Mouse (Mus musculus) natural killer cell, adult 2 months (primary cell): ENCODE results near the gene Krt32.

Experiments
- DNase-seq, 2 experiments: peaks; one replicate each; pipeline ENCODE4 v3.0.0; 2022; ENCODE audit warnings: low spot score in 2 of 2

Krt32 gene

DNA sequence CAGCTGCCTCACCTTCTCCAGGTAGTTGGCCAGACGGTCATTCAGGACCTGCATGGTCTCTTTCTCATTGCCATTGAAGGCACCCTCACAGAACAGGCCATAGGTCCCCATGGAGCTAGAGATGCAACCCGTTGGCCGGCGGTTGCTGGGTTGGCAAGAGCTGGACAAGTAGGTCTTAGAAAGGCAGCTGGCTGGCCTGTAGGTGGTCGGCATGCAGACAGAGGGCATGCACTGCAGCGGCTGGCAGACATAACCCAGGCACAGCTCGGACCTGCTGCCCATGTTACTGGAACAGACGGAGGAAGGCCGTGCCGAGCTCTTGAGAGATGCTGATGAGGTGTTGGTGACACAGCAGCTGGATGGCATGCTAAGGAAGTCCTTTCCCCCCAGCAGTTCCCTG, at the start of gene Krt32:
Krt32 (minus strand) TSS at position 366 of the 400 bp plus-strand sequence.
- DNase-seq: no peak

DNA sequence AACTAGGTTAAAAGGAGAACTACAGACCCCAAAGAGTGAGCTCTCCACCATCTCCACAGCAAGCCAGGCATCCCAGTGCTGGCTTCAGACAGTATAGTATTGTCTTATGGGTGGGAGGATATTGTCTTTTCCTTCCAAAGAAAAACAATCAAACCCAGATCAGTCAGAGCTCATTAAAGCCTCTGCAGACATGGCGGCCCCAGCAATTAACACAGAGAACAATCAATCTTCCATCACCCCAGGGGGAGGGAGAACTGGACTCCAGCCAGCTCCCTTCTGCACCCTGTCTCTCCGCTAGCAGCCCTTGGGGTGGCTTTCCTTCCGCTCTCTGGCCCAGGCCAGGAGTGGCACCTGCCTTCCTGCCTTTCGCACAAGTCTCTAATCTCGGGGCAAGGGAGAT, 49.7 kb upstream of the Krt32 start:
- DNase-seq: no peak

DNA sequence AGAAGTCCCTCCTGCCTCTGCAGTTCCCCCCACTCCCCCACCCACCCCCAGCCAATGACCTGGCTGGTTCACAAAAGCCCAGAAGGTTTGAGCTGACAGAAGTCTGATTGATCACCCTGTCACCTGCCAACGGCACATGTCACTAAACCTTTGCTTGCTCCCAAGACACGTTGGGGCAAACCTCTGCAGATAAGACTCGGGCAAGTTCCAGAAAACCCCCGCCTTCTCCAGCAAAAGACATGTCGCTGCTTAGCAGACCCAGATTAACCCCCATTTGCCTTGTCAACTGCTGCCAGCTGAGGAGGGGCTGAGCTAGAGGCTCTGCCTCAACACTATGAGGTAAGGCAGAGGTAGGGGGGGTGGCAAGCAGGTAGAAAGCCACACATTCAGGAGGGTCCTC, 48.5 kb upstream of the Krt32 start:
- no peak for DNase-seq

DNA sequence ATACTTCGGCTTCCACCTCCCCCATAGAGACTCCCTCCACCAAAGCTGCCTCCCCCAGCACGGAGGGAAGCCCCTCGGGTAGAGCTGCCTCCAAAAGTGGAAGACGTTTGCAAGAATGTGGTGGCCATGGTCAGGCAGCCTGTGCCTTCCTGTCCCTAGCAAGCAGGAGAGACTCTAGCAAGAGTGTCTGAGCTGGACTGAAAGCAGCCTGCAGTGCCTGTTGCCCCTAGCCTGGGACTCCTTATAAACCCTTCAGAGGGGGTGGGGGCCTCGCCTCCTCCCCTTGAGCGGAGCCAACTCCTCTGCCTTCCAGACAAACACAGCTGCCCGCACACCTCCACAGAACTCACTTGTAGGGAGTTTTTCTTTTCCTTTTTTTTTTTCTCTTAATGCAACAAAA, 47.7 kb upstream of the Krt32 start, which contains the start of gene Krt15:
Krt15 (minus strand) TSS at position 198 of the 400 bp plus-strand sequence.
- DNase-seq: no peak

DNA sequence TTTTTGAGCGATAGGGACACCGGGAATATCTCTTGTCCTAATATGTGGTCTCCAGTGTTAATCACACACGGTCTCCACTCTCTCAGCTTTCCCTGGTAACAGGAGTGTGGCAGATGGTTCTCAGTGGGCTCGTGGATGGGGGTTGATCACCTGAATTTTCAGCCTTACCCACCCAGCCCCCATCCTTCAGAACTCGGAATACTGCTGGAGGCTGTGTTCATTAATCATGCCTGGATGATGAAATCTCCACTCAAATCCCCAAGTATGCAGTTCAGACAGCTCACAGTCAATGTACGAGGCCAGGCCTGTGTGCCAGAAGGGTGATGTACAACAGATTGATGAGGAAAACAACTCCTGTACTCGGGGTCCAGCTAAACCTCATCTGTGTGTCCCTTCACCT, 36.9 kb upstream of the Krt32 start:
- DNase-seq: no peak

DNA sequence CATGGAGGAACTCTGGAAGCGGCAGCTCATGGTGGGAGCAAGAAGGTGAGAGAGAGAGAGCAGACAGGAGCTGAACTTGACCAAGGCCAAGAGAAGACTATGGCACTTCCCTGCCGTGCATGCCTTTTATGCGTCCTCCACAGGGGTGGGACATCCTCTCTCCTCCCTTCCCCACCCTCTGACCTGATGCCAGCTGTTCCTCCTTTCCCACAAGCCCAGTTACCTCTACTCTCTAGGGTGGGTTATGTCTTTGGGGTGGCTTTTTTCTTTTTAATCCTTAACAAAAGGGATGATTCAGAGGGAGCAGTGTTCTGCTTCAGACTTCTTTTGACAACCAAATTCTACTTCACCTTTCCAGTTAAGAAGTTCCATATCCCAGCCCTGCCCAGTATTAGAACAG, 33.4 kb upstream of the Krt32 start, which contains the start of gene Krt13:
Krt13 (minus strand) TSS at position 101 of the 400 bp plus-strand sequence.
- no peak for DNase-seq

DNA sequence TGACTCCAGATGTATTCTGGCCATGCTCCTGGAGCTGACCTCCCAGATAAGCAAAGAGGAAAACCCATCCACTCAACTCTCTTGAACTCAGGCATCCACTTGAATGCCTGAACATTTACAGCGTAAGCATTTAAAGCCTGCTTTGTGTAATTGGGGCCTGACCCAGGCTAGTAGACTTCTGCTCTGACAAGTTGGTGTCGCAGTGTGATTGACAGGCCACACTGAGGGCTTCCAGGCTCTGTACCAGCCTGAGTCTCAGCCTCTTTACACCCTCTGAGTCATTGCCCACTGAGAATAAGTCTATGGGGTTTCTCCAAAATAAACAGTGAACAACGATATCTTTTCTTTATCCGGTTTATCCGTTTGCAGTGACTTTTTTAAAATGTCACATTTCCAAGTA, 32.3 kb upstream of the Krt32 start:
- DNase-seq: no peak

DNA sequence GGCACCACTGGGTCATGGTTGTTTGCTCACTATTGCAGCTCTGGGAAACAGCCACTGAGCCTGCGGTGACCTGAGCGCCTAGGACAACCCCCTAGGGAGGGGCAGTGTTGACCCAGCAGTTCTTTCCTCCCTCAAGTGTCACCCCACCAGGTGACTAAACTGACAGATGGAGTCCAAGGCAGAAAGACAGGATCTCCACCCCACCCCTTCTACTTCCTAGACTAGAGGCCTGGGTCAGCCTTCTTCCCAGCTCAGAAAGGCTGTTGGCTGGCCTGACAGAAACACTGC, 25.7 kb upstream of the Krt32 start:
- DNase-seq: no peak

DNA sequence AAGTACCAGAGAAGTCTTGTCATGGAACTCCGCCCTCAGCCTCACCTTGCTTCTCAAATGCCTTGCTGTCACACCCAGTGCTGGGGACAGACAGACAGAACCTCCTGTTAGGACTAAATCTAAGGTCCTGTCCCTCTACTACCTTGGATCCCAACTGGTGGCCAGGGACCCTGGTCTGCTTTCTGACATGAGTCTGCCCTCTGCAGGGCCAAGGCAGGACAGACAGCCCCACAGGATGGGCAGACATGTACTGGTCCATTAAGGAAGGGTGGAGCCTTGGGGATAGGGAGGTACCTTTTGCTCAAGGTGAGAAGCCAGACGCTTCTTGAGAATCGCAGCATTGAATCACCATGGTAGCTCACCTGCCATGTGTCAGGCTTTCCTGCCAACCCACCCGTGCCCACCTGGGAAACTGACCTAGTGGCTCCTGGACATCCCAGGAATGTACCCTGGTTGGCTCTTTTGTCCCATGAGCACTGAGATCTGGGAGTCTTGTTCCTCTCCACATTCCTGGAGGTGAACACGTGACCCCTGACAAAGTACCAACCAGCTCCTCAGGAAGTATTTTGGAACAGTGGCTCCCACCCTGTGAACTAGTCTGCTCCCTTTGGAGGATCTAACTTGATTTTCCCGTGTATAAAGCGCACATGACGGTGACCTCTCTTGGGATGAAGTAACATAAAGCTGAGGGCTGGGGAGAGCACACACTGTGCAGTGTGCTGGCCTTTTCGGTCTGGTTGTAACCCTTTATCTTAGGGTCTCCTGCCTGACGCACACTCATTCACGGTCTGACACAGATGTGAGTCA, 25.1 kb upstream of the Krt32 start:
- DNase-seq: no peak

DNA sequence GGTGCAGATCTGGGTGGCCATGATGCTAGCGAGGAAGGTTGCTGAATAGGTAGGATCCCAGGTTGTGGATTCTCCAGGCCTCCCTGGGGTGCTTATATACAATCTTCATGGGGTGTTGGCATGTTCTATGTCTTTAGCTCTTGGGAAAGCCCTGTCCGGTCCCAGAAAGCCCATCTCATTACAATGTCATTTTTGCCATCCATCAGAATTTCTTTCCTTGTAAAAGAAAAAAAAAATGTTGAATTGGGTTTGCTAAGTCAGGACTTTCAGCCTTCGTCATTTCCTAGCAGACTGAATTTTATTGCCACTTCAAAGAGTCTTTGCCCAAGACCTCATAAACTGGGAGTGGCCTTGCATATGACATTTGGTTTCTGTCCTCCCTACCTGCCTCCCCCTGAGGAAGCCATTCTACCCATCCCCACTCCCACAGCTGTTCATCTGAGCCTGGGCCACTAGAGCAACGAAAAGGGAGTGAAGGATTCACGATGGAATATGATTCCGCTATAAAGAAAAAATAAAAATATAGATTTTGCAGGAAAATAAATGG, 17.6 kb upstream of the Krt32 start, which contains the start of gene Krt36:
Krt36 (minus strand) TSS at position 51 of the 547 bp plus-strand sequence.
- DNase-seq: no peak

DNA sequence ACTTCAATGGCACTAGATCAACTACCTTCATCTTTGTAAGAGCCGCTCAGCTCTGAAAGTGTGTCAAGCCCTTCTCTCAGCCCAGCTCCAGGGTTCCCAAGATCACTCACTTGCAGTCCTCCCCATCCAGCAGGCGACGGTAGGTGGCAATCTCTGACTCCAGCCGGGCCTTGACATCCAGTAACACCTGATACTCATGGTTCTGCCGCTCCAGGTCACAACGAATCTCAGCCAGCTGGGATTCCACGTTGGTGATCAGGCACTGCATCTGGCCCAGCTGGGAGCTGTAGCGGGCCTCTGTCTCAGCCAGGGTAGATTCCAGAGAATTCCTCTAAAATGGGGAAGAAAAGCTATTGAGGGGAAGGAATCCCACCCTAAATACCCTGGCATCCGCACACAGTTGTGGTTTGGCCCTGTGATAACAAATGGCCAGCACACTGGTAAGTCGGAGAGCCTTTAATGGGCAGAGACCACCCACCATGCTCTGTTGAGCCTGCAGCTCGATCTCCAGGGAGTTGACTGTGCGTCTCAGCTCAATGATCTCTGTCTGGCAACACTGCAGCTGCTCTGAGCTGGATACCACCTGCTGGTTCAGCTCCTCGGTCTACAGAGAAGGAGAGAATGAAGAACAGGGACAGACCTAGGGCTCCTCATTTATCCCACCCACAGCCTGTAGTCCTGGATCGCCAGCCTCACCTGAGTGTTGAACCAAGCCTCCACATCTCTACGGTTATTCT, 14.8 kb upstream of the Krt32 start:
- no peak for DNase-seq

DNA sequence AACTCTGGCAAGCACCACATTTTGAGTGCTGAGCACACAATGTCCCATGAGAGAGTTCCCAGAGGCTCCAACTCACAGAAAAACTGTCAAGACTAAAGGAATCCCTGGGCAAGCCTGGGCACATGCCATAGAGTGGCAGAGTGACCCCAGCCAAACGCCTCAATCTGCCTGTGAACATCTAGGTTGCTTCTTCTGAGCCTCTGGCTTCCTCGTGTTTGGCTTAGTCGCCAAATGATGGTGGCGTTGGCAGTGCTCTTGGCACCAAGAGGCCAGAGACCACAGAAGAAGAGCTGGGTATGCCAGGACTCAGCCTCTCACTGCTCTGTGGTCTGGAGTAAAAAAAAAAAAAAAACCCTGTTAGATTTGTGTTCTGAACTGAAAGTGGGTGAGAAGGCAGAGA, 12.4 kb upstream of the Krt32 start:
- no peak for DNase-seq

DNA sequence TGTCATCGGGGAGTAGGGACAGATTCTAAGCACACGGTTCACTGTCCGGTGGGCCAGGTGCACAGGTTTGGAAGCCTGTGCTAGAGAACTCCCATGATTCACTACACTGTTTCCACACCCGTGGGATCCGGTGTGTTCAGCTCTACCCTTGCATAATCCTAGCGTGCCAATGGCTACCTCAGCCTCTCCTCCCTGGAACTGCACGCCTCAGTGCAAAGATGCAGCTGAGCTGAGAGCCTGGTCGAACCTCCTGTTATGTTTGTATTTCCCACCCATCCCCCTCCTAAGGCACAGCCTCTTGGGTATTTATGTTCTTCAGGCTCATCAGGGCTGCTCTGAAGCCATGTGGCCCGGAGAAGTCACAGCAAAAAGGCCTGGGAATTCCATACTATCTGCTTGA, 9.8 kb upstream of the Krt32 start:
- no peak for DNase-seq

DNA sequence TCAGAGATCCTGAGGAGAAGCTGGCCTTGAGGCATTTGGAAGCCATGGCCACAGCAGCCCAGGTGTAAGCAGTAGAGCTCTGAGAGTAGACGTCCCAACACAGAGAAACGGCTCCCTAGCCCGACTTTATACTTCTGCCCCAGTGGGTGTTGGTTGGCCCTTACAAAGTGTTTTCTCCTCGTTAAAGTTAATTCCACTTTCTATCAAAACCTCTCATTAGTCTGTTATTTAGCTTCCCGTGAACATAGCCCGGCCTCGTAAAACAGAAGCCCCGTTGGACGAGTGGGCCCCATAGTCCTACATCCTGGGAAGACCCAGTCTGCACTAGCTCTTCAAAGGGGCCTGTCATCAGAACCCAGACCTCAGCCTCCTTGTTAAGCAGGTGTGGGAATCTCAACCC, 8.1 kb upstream of the Krt32 start, which contains the start of gene Krt35:
Krt35 (minus strand) TSS at position 101 of the 400 bp plus-strand sequence.
- DNase-seq: no peak

DNA sequence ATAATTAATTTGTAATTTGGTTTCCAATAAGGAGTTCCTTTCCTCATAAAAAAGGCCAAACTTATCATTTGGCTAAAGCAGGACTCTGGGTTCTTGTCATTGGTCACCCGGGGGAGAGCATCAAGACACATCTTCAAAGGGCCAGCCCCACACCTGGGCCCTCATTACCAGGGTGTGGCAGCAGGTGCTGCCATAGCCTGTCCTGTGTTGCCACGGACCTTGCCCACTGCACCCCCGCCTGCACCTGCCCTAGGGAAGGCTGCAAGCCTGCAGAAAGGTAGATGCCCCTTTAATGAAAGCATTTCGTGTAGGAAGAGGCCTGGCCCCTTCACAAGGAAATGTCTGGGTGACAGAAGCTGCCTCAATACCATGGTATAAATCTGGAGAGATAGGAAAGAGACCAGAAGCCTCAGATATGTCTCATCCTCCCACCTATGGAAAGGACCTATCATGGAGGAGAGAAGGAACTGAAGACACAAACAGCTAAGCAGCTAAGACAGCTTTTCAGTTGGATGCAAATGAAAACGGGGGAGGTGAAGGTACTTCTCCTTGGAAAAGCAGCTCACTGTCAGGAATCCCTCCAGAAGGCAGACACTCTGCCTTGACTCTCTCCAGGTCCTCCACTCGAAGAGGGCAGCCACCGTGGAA, 476 bp upstream of the Krt32 start:
- DNase-seq: no peak

DNA sequence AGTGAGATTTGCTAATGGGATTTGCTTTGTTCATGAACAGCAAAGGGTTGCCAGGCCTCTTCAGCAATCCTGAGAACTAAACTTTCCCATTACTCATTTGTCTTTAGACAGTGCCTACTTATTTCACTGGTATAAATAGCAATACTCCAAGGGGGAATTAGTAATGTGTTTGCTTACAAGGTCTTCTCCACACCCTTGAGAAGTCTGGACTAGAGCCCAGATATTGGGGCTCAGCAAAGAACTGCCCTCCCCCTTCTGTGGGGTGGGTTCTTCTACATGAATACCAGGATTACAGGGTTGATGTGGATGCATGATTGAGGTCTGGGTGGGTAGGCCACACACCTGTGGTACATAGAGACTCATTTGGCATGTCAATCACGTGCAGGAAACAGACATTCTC, 14.2 kb downstream of the Krt32 start:
- DNase-seq: no peak

DNA sequence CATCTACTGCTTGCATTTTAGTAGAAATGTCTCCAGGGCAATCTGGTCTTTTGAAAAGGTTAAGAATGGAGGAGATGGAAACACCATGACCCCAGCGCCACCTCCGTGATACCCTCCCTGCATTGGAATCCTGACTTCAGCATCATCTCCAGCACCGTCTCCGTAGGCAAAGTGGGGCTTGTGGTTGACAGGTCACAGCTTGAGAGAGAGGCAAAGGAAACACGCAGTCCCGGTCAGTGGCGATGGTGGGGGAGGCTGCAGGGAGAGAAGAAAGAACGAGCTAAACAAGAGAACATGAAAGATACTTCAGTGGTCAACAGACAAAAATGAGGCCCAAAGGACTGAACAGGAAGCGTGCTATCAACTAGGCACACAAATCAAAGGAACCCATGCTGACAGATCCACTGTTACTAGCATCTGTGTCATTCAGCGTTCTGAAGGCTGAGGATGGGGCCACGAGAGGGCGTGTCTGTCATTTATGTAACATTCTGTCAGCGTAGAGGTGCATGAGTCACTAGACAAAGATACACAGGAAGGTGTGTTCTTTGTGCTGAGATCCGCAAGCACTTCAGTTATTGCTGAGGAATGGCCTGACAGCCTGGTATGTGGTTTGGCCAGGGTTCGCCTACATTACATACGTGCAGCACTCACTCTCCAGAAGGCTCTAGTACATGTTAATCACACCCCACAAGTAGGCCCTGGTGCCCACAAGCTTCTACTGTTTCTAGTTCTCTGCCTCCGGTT, 20.6 kb downstream of the Krt32 start:
- no peak for DNase-seq

DNA sequence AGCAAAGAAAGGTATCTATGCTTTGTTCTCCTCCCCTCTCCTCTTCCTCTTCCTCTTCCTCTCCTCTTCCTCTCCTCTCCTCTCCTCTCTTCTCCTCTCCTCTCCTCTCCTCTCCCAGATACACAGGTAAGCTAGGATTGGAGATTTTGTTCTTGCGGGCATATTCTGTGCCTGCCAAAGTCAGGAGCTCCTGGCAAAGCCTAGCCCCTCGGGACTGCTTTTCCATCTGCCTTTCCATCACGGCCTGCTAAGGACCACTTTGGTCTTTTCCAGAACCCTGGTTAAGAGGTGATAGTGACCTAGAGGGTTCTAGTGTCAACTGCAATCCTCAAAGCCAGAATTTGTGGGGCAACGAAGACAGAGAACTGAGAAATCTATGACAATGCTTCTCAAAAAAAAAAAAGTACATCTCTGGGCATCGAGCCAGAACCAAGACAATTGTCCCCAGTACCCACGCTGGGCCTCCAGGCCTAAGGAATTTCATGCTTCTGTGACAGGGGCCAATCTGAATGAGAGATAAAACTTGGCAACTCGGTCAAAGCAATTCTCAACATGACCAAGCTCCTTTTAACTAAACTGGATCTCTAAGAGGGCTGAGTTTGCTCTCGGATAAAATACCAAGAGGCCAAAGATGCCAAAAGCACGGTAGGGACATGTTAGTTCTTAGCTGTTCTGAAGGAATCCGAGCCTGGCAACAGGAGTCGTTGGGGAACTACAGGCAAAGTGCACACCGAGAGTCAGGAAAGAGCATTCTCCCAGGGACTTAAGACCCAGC, 21.6 kb downstream of the Krt32 start:
- DNase-seq: no peak

DNA sequence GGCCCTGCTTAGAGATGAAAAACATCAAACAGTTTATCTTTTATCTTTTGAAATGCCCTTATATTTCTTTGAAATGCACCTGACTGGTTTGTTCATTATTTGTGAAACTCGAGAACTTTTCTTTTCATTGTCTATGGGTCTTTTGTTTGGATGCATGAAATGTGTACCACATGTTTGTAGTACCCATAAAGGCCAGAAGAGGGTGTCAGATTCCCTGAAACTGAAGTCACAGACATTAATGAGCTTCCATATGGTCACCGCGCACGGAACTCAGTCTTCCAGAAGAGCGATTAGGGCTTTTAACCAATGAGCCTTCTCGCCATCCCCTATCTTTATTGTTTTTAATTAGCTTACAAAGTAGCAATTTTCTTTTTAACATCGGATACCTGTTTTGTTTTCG, 29.2 kb downstream of the Krt32 start:
- DNase-seq: no peak

DNA sequence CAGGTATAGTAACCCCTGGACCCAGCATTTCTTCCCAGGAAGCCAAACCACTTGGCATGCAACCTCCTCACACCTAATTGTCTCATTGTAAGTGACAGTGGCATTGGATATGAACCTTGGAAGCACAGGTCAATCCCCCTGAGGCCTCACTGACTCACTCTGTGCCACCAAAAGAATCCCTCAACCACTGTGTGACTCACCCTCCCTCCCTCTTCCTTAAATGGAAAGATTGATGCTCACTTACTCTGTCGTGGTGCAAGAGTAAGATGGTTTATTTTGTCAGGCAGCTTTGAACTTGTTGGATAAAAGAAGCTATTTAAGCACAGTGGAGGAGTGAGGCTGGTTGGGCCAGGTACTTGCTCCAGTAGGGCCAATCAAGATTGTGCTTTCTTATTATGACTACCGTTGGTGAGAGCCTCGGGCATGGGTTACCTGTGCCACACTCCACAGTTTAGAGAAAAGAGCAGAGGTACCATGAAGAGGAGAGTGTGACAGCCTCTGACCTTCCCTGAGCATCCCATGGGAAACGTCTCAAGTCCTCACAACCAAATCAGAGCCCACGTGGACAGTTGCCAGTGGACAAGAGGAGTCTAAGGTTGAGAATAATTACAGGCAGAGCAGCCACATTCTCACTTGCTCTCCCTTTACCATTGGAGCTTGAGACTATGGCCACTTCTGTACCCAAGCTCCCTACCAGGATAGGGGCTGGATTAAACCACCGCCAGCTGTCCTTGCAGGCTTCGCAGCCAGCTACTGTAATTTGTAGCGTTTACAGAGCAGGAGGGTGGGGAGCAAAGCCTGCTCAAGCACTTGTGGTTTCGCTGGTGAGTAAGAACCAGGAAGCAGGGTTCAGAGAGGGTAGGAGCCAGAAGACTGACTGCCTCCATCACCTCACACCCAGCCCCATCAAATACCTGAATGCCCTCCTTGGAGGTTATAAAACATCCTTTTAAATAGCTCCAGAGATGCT, 32.1 kb downstream of the Krt32 start:
- no peak for DNase-seq
